Mouse (Mus musculus): ENCODE measurements at regions not wholly inside any gene's neighbourhood (a gene's known extent, or its start where the extent isn't known, plus 50 kb on each side); places are given as distances from the start of the nearest gene placed in this dataset.

- no peak for DNase-seq
Measured at GRCm38 (mm10) chrX:42431851-42432635, 57.4 kb upstream of the Tex13c2 start.

Measured in kidney, adult 18-20 months (tissue).